Mouse (Mus musculus) intestine, postnatal 0 days (tissue): Measurements from ENCODE around the gene Nt5c. TPM values are rescaled to one million over a fixed set of nuclear protein-coding genes. Genes with fewer than 3 reads are reported as not detected.
A peak's percentile ranks its signal among the peaks of the same experiment; 100 is the strongest.

Source experiments
- ATAC-seq: fragments of 200-750 bp; cut with Nextera tagmentation; 2 replicates; pipeline ENCODE4 v1.8.0; 2017; ENCODE audit warnings: mild to moderate bottlenecking, moderate TSS enrichment, moderate library complexity
- H3K27ac ChIP-seq: fragments of 300-500 bp; sonication (generic); 2 replicates; pipeline ENCODE4 v1.5.1; 2014; ENCODE audit warnings: mild to moderate bottlenecking, low read depth, low read length, moderate library complexity
- H3K27me3 ChIP-seq: fragments of 300-500 bp; sonication (generic); replicated peaks from 2 replicates; pipeline ENCODE4 v1.6.1; 2014; ENCODE audit warnings: low read length, mixed read lengths; ENCODE audit not compliant: control insufficient read depth, insufficient read depth
- H3K36me3 ChIP-seq: fragments of 300-500 bp; sonication (generic); 2 replicates; pipeline ENCODE4 v1.6.1; 2014; ENCODE audit warnings: mild to moderate bottlenecking, moderate library complexity; ENCODE audit not compliant: control insufficient read depth, insufficient read depth
- H3K4me1 ChIP-seq: fragments of 300-500 bp; sonication (generic); replicated peaks from 2 replicates; pipeline ENCODE4 v1.6.1; 2014; ENCODE audit warnings: antibody characterized with exemption, low read length, mixed read lengths; ENCODE audit not compliant: control insufficient read depth, insufficient read depth
- H3K4me2 ChIP-seq: fragments of 300-500 bp; sonication (generic); replicated peaks from 2 replicates; pipeline ENCODE4 v1.6.1; 2014; ENCODE audit warnings: low read depth, mild to moderate bottlenecking, moderate library complexity
- H3K4me3 ChIP-seq: fragments of 300-500 bp; sonication (generic); 2 replicates; pipeline ENCODE4 v1.5.1; 2014; ENCODE audit warnings: low read depth, low read length
- H3K9ac ChIP-seq: fragments of 300-500 bp; sonication (generic); 2 replicates; pipeline ENCODE4 v1.6.1; 2014; ENCODE audit warnings: mild to moderate bottlenecking, low read depth, low read length
- H3K9me3 ChIP-seq: fragments of 300-500 bp; sonication (generic); 2 replicates; pipeline ENCODE4 v1.6.1; 2016; ENCODE audit warnings: mixed run types; ENCODE audit not compliant: control insufficient read depth
- CTCF ChIP-seq: sonication (generic); IDR thresholded peaks from 2 replicates; pipeline ENCODE4 v1.5.1; 2016; ENCODE audit warnings: low read depth, mild to moderate bottlenecking, control low read depth, antibody characterized with exemption, moderate library complexity
- WGBS: fragments of 180-500 bp; shearing (Covaris S2); extraction: QIAGEN DNeasy Blood & Tissue Kit; methylation state at CpG from one replicate; pipeline ENCODE4 v1.1.7; 2014; 5-methylcytosine and 5-hydroxymethylcytosine counted together
- polyA plus RNA-seq: library from polyadenylated mRNA; unstranded; fragments of >200 nt; fragmentation: Nextera tagmentation; extraction: Ambion mirVana; gene quantifications from 2 replicates; pipeline ENCODE4 v1.2.1, GENCODE M21; 2015

Nt5c gene
- 189 and 194 TPM in 2 replicates for polyA plus RNA-seq

- Histone ChIP-seq H3K27me3 (no peaks in the 10 kb centered on the region), H3K27ac (peak within 1 kb of the TSS; percentile 82), H3K4me2 (peak within 1 kb of the TSS; percentile 83), H3K9me3 (no peaks in the 10 kb centered on the region), H3K4me3 (peak within 1 kb of the TSS; percentile 67), H3K4me1 (no peaks in the 10 kb centered on the region; the same call in 1 of the 2 replicates), H3K36me3 (peaks cover 19% of the 10 kb centered on the region; the same call in 1 of the 2 replicates), H3K9ac (peak within 1 kb of the TSS; percentile 74)
- peak; percentile 88 for TF ChIP-seq CTCF
- WGBS = under 1% methylated on average over 43 of the region's 43 CpGs
- peak; percentile 94 for ATAC-seq
Observed at GRCm38 (mm10) chr11:115491356-115492083, at the start of gene Nt5c. Nt5c (minus strand) TSS chr11:115491862.

- TF ChIP-seq CTCF = peak; percentile 45; the same call in 1 of the 2 replicates
- H3K4me1 ChIP-seq = no peaks in the 10 kb centered on the region
- 58% methylated on average over 2 of the region's 2 CpGs for WGBS
Observed at GRCm38 (mm10) chr11:115538045-115538444, 46.4 kb upstream of the Nt5c start.

GRCm38 (mm10) chr11:115536856-115537568 is 45.4 kb upstream of the Nt5c start:
- peak overlapping the region; percentile 90 for H3K4me3 ChIP-seq
- H3K27ac ChIP-seq = peak overlapping the region; percentile 99
- H3K9ac ChIP-seq = 0 out of 2 replicates have a peak overlapping the region, but pooled peaks have one; percentile 95
- ATAC-seq = no peak
- peak overlapping the region; percentile 87 for H3K4me2 ChIP-seq
- H3K4me1 ChIP-seq = no peaks in the 10 kb centered on the region
- WGBS = 89% methylated on average over 10 of the region's 10 CpGs
- H3K27me3 ChIP-seq = no peaks in the 10 kb centered on the region
- peaks cover 17% of the 10 kb centered on the region for H3K36me3 ChIP-seq
- TF ChIP-seq CTCF = no peak
- no peaks in the 10 kb centered on the region for H3K9me3 ChIP-seq

More at GRCm38 (mm10) chr11:115538045-115538444, 46.4 kb upstream of the Nt5c start:
- H3K4me3 ChIP-seq = no peak overlapping the region
- H3K27me3 ChIP-seq = no peaks in the 10 kb centered on the region
- no peak overlapping the region for H3K4me2 ChIP-seq
- ATAC-seq = no peak
- no peak overlapping the region for H3K9ac ChIP-seq
- no peaks in the 10 kb centered on the region for H3K9me3 ChIP-seq
- peaks cover 7% of the 10 kb centered on the region for H3K36me3 ChIP-seq
- H3K27ac ChIP-seq = no peak overlapping the region

DNA sequence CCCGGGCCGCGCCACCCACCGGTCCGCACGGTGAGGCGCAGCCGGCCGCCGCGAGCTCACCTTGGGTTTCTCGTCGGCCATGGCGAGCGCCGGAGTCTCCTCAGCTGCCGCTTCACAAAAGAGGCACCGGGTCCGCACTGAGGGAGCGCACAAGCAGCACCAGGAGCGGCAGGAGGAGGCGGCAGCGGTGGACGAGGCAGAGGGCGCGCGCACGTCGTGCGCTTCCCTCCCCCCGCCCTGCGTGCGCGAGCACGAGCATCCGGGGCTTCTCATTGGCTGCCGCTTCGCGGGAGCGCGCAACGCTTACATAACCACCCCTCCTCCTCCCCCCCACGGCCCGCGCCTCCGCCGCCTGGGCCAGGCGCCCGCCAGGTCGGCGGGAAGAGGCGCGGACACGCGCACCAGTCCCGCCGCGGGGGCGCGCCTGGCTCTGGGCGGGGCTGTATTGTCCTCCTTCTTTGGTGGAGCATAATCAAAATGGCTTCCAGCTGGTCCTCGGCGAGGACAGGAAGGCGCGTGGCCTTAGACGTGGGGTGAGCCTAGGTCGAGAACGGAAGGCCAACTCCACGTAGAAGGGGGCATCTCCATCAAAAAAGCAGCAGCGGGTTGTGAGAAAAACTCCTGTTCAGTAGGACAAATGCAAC is 44.5 kb upstream of the Nt5c start, which contains the start of gene Sumo2:
Gene Sumo2, minus strand, starts transcription at position 239 of the 644 bp plus-strand sequence.
- H3K36me3 ChIP-seq = peaks cover 25% of the 10 kb centered on the region
- under 1% methylated on average over 45 of the region's 70 CpGs for WGBS
- ATAC-seq = peak; percentile 95
- H3K4me1 ChIP-seq = no peaks in the 10 kb centered on the region
- peak within 1 kb of the TSS; percentile 99 for H3K27ac ChIP-seq
- H3K4me3 ChIP-seq = peak within 1 kb of the TSS; percentile 90
- TF ChIP-seq CTCF = no peak
- peak within 1 kb of the TSS; percentile 95 for H3K9ac ChIP-seq
- H3K27me3 ChIP-seq = no peaks in the 10 kb centered on the region
- H3K9me3 ChIP-seq = no peaks in the 10 kb centered on the region
- H3K4me2 ChIP-seq = peak within 1 kb of the TSS; percentile 87

- H3K9ac ChIP-seq = peak overlapping the region; percentile 95
- under 1% methylated on average over 78 of the region's 84 CpGs for WGBS
- H3K27me3 ChIP-seq = no peaks in the 10 kb centered on the region
- H3K9me3 ChIP-seq = no peaks in the 10 kb centered on the region
- ATAC-seq = peak; percentile 71
- H3K27ac ChIP-seq = peak overlapping the region; percentile 99
- no peaks in the 10 kb centered on the region for H3K4me1 ChIP-seq
- peak overlapping the region; percentile 87 for H3K4me2 ChIP-seq
- peak overlapping the region; percentile 90 for H3K4me3 ChIP-seq
- H3K36me3 ChIP-seq = peaks cover 27% of the 10 kb centered on the region
- no peak for TF ChIP-seq CTCF
Observed at GRCm38 (mm10) chr11:115535401-115536037, 43.9 kb upstream of the Nt5c start.
